In the genomic region with DNA sequence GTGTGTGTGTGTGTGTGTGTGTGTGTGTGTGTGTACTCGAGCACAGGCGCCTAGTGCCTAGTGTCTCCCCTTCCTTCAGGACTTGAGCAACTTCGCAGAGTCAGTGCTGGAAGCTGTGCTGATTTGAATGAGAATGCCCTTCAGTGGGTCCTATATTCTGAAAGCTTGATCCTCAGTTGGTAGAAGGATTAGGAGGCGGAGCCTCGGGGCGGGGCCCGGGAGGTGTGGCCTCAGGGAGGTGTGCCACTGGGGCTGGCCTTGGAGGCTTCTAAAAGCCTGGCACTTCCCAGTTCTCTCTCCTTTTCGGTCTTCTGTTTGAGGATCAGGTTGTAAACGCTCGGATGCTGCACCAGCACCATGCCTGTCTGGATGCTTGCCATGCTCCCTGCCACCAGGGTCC, we compare ENCODE assay signal across 9 mouse cellular contexts. TPM values are rescaled to one million over a fixed set of nuclear protein-coding genes. Genes with fewer than 3 reads are reported as not detected.
DNase-seq lines count a peak whose midpoint lies in the region; ATAC-seq and TF ChIP-seq lines count a peak whose summit lies in the region.
"Had no signal": no experiment of that assay in that cellular context is flagged by ENCODE, and none has a peak within 500 bp of the region (broad histone marks: within the 10 kb centered on the region; RNA-seq: fewer than 3 reads in every experiment).

No protein-coding gene starts in this region.

- 5% methylated on average over 10 of the region's 10 CpGs for WGBS in hindbrain, embryonic 15.5 days
- 11% methylated on average over 10 of the region's 10 CpGs for WGBS in liver, postnatal 0 days (ENCODE audit: insufficient replicate concordance)
- 3% methylated on average over 10 of the region's 10 CpGs for WGBS in stomach, embryonic 14.5 days

- no peak overlapping the region for H3K4me3 ChIP-seq in hindbrain, embryonic 15.5 days
- no peak overlapping the region for H3K4me3 ChIP-seq in liver, postnatal 0 days (ENCODE audit: low read depth, low read length)
- H3K4me3 ChIP-seq in stomach, embryonic 14.5 days (ENCODE audit: low read depth, low read length), result no peak overlapping the region

- no peak overlapping the region for H3K9ac ChIP-seq in hindbrain, embryonic 15.5 days
- no peak overlapping the region for H3K9ac ChIP-seq in liver, postnatal 0 days (replicated peaks)
- no peak overlapping the region for H3K9ac ChIP-seq in stomach, embryonic 14.5 days (replicated peaks; ENCODE audit: low read depth, low read length)

- 0 out of 2 replicates have a peak overlapping the region, but pooled peaks have one; percentile 9 for H3K4me2 ChIP-seq in hindbrain, embryonic 15.5 days
- no peak overlapping the region for H3K4me2 ChIP-seq in liver, postnatal 0 days (ENCODE audit: low read depth, low read length)
- H3K4me2 ChIP-seq in stomach, embryonic 14.5 days (replicated peaks; ENCODE audit: low read depth, low read length), result no peak overlapping the region

- H3K36me3 ChIP-seq in hindbrain, embryonic 15.5 days, result no peaks in the 10 kb centered on the region
- no peaks in the 10 kb centered on the region for H3K36me3 ChIP-seq in liver, postnatal 0 days (replicated peaks; ENCODE audit: insufficient read depth, low read length)
- no peaks in the 10 kb centered on the region for H3K36me3 ChIP-seq in stomach, embryonic 14.5 days (ENCODE audit: control insufficient read depth, insufficient read depth, low read length)

- DNase-seq in lung, adult 18-20 months, result peak; percentile 42 to 44
- DNase-seq in lung, postnatal 25 days (ENCODE audit: low spot score), result no peak
- peak; percentile 46 for DNase-seq in c-Kit-positive CD71-positive TER-119-positive erythroid progenitor cells, embryonic 14.5 days (ENCODE audit: low spot score)
- peak; percentile 83 for DNase-seq in liver, postnatal 0 days
- no peak for DNase-seq in layer of hippocampus, adult 8-10 months (ENCODE audit: low spot score in 2 of 2)
- no peak for DNase-seq in right cerebral cortex, postnatal 14 days

- H3K9me3 ChIP-seq in hindbrain, embryonic 15.5 days, result no peaks in the 10 kb centered on the region
- H3K9me3 ChIP-seq in liver, postnatal 0 days (ENCODE audit: low read length), result no peaks in the 10 kb centered on the region
- no peaks in the 10 kb centered on the region for H3K9me3 ChIP-seq in stomach, embryonic 14.5 days (ENCODE audit: control insufficient read depth, low read depth, low read length)

- ATAC-seq in hindbrain, embryonic 15.5 days (ENCODE audit: low FRiP score, low read depth), result peak; percentile 67; the same call in 1 of the 2 replicates
- ATAC-seq in liver, postnatal 0 days, result peak; percentile 72
- ATAC-seq in stomach, embryonic 14.5 days (ENCODE audit: insufficient number of reproducible peaks, insufficient read depth, low FRiP score, low read depth), result peak; percentile 59; the same call in 1 of the 2 replicates

- H3K27me3 ChIP-seq in hindbrain, embryonic 15.5 days, result no peaks in the 10 kb centered on the region
- 0 out of 2 replicates have a peak, but pooled peaks cover 8% of the 10 kb centered on the region for H3K27me3 ChIP-seq in liver, postnatal 0 days (ENCODE audit: insufficient read depth, low read length)
- no peaks in the 10 kb centered on the region for H3K27me3 ChIP-seq in stomach, embryonic 14.5 days (ENCODE audit: control insufficient read depth, insufficient read depth, low read length)

- TF ChIP-seq EP300 in liver, postnatal 0 days (IDR thresholded peaks at IDR 0.05; ENCODE audit: low read depth), result no peak

- H3K27ac ChIP-seq in hindbrain, embryonic 15.5 days (replicated peaks), result no peak overlapping the region
- no peak overlapping the region for H3K27ac ChIP-seq in liver, postnatal 0 days (ENCODE audit: low read depth)
- H3K27ac ChIP-seq in stomach, embryonic 14.5 days (ENCODE audit: low read length), result no peak overlapping the region

- H3K4me1 ChIP-seq in hindbrain, embryonic 15.5 days (replicated peaks), result peaks cover 22% of the 10 kb centered on the region
- peaks cover 3% of the 10 kb centered on the region; the same call in 1 of the 2 replicates for H3K4me1 ChIP-seq in liver, postnatal 0 days (ENCODE audit: insufficient read depth)
- no peaks in the 10 kb centered on the region for H3K4me1 ChIP-seq in stomach, embryonic 14.5 days (ENCODE audit: control insufficient read depth, insufficient read depth, low read length)

- TF ChIP-seq CTCF in liver, postnatal 0 days (IDR thresholded peaks at IDR 0.05; ENCODE audit: low read depth), result no peak

RNA-seq across cellular contexts. Expression of gene Padi1, which starts 9.9 kb away (rescaled TPM):
- polyA plus RNA-seq in hindbrain, embryonic 15.5 days (2015; fragmentation: Nextera tagmentation; extraction: Ambion mirVana), result 0.06 TPM in 1 of 2 replicates, not detected in the other
- 0.02 TPM in 1 of 2 replicates, not detected in the other for polyA plus RNA-seq in liver, postnatal 0 days (2015; fragmentation: Nextera tagmentation; extraction: Ambion mirVana)
- 0.08 and 0.13 TPM in 2 replicates for polyA plus RNA-seq in stomach, embryonic 14.5 days (2014; fragmentation: Nextera tagmentation; extraction: Ambion mirVana)
- total RNA-seq in layer of hippocampus, adult 8-10 months (2022), result under 1 TPM in 2 of 4 experiments, not detected in 2; 0.08 to 0.16 TPM

RNA-seq across cellular contexts. Expression of gene Padi3, which starts 25.2 kb away (rescaled TPM):
- polyA plus RNA-seq in hindbrain, embryonic 15.5 days (2015; fragmentation: Nextera tagmentation; extraction: Ambion mirVana), result not detected in 2 replicates
- polyA plus RNA-seq in liver, postnatal 0 days (2015; fragmentation: Nextera tagmentation; extraction: Ambion mirVana), result 0.06 and 0.11 TPM in 2 replicates
- not detected in 2 replicates for polyA plus RNA-seq in stomach, embryonic 14.5 days (2014; fragmentation: Nextera tagmentation; extraction: Ambion mirVana)
- total RNA-seq in layer of hippocampus, adult 8-10 months (2022), result not detected
- total RNA-seq: neutrophil, adult 5-6 weeks had no signal

Comparison
In these comparisons a context has a peak if more than half of its experiments do, and no peak if none do; other contexts are left out.
1. DNase-seq: peak in lung, adult 18-20 months (2 of 2), c-Kit-positive CD71-positive TER-119-positive erythroid progenitor cells, embryonic 14.5 days (single experiment) and liver, postnatal 0 days (single experiment); none in lung, postnatal 25 days (single experiment), layer of hippocampus, adult 8-10 months (0 of 2) and right cerebral cortex, postnatal 14 days (single experiment).
2. Peak in every context shown above with its lines, with median percentiles within 50 percentile points of each other: ATAC-seq.